Mouse (Mus musculus) adrenal gland, adult 10 weeks (tissue): ENCODE measurements around the gene Wdsub1. TPM values are rescaled to one million over a fixed set of nuclear protein-coding genes. Genes with fewer than 3 reads are reported as not detected.

ENCODE experiments used
- polyA plus RNA-seq: library from polyadenylated mRNA; stranded (reverse); fragments of 350-450 nt; fragmentation: Illumina TruSeq; extraction: RNeasy Lipid Tissue Mini Kit (QIAGEN cat#74804); gene quantifications from one replicate; pipeline ENCODE4 v1.2.3, GENCODE M21; 2014; ENCODE audit warnings: low read depth, low replicate concordance

Gene Wdsub1
- polyA plus RNA-seq, result 4.8 TPM

DNA sequence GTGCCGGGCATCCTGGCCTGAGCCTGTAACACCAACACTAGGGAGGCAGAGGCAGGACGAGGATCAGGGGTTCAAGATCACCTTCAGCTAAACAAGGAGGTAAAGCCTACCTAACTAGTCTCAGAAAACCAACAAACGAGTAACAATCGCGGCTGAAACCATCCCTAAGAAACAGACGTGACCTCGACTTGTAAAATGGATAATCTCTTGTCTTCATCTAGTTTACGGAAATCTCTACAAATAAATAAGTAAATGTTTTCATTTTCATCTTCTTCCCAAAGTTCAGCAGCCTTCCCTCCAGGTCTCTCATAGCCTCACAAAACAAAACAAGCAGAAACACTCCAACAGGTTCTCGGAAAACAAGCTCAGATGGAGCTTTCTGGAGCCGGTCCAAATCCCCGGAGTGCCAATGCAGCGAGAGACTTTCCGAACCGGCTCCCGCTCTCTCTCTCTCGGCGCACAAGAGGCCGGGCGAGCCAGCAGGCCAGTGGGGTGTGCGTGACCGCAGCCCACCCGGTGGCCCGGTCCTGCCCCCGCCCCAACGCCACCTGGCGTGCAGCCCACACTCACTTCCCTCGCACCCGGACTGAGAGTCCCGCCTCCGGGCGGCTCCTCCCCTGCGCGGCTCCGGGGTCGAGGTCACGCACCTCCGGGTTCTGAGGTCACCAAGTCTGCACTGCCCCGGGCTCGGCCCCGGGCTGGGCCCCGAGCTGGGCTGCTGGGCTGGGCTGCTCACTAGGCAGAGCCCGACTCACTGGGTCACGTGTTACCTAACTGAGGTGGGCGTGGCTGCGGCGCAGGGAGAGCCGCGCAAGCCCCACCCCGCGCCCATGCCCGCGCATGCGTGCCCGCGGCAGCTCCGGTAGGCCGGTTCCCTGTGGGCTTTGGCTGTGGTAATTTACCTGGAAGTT is at the start of gene Wdsub1:
Wdsub1 (minus strand) TSS at position 761 of the 911 bp plus-strand sequence.

